Mouse (Mus musculus) CH12.LX (cell line): ENCODE data around the gene Fhdc1. TPM values are rescaled to one million over a fixed set of nuclear protein-coding genes. Genes with fewer than 3 reads are reported as not detected.

Source experiments
- DNase-seq: peaks from one replicate; pipeline ENCODE4 v3.0.0-alpha.2; 2013; ENCODE audit errors: extremely low read depth
- H3K27ac ChIP-seq: 2 replicates; pipeline ENCODE4 v1.5.1; 2012; ENCODE audit warnings: low read depth, mild to moderate bottlenecking, control low read depth, moderate library complexity; ENCODE audit not compliant: insufficient read depth
- H3K27me3 ChIP-seq: replicated peaks from 2 replicates; pipeline ENCODE3; 2012; ENCODE audit warnings: inconsistent platforms
- H3K36me3 ChIP-seq, 2 experiments: replicated peaks in 1 of 2; 2 replicates each; pipeline versions ENCODE3 to v1.6.1; 2012; ENCODE audit warnings: inconsistent platforms in 1 of 2, low read length in 1 of 2, mild to moderate bottlenecking in 1 of 2, mixed read lengths in 1 of 2, moderate library complexity in 1 of 2; ENCODE audit not compliant: control insufficient read depth in 1 of 2, insufficient read depth in 1 of 2
- H3K4me1 ChIP-seq, 2 experiments: 2 replicates each; pipeline ENCODE4 v1.6.1; 2012; ENCODE audit warnings: inconsistent platforms in 1 of 2, moderate library complexity in 1 of 2; ENCODE audit not compliant: insufficient read depth in 2 of 2, control insufficient read depth in 1 of 2
- H3K4me2 ChIP-seq: 2 replicates; pipeline ENCODE4 v1.6.1; 2012; ENCODE audit warnings: low read depth, mild to moderate bottlenecking, control low read depth; ENCODE audit not compliant: poor library complexity, insufficient read depth, severe bottlenecking
- H3K4me3 ChIP-seq, 3 experiments: fragments of 150-350 bp in 1 of 3; sonication (generic) in 1 of 3; replicated peaks in 1 of 3; 2 replicates each; pipeline versions ENCODE3 to v1.5.1; 2011 to 2012; ENCODE audit warnings: low read depth in 2 of 3, low read length in 2 of 3, mild to moderate bottlenecking in 2 of 3, moderate library complexity in 2 of 3, control low read depth in 1 of 3, improper control_type of control experiment in 1 of 3, inconsistent platforms in 1 of 3, mixed read lengths in 1 of 3; ENCODE audit not compliant: poor library complexity in 1 of 3
- H3K79me2 ChIP-seq: replicated peaks from 2 replicates; pipeline ENCODE4 v1.6.1; 2012; ENCODE audit warnings: mild to moderate bottlenecking, moderate library complexity; ENCODE audit not compliant: control insufficient read depth, poor library complexity, insufficient read depth, severe bottlenecking; ENCODE audit errors: extremely low read depth
- H3K9ac ChIP-seq: 2 replicates; pipeline ENCODE4 v1.6.1; 2012; ENCODE audit warnings: low read depth, mild to moderate bottlenecking, control low read depth, moderate library complexity; ENCODE audit not compliant: insufficient read depth
- H3K9me3 ChIP-seq: replicated peaks from 2 replicates; pipeline ENCODE3; 2012; ENCODE audit warnings: low read length, inconsistent platforms, mixed read lengths
- CTCF ChIP-seq, 2 experiments: IDR thresholded peaks in 1 of 2; conservative IDR thresholded peaks in 1 of 2; 2 replicates each; pipeline ENCODE4 v1.5.1; 2011 to 2012; ENCODE audit warnings: low read depth in 2 of 2, low read length in 2 of 2, improper control_type of control experiment in 1 of 2, inconsistent platforms in 1 of 2, mild to moderate bottlenecking in 1 of 2, moderate library complexity in 1 of 2
- ELF1 ChIP-seq: IDR thresholded peaks from 2 replicates; pipeline ENCODE4 v1.6.1; 2014; ENCODE audit warnings: low read depth, mild to moderate bottlenecking, inconsistent platforms, low read length, improper control_type of control experiment
- ETS1 ChIP-seq: conservative IDR thresholded peaks from 2 replicates; pipeline ENCODE4 v1.6.1; 2012; ENCODE audit warnings: low read depth, mild to moderate bottlenecking, inconsistent platforms, low read length, improper control_type of control experiment, moderate library complexity
- HCFC1 ChIP-seq: IDR thresholded peaks from 2 replicates; pipeline ENCODE4 v1.6.1; 2012; ENCODE audit warnings: low read depth, mild to moderate bottlenecking, inconsistent platforms, low read length, improper control_type of control experiment
- IRF4 ChIP-seq: IDR thresholded peaks from 2 replicates; pipeline ENCODE4 v1.6.1; 2014; ENCODE audit warnings: low read depth, mild to moderate bottlenecking, inconsistent platforms, low read length, improper control_type of control experiment
- KAT2A ChIP-seq: IDR thresholded peaks from 2 replicates; pipeline ENCODE4 v1.6.1; 2012; ENCODE audit warnings: low read length, improper control_type of control experiment, inconsistent platforms; ENCODE audit not compliant: insufficient replicate concordance
- MAFK ChIP-seq: IDR thresholded peaks from 2 replicates; pipeline ENCODE4 v1.6.1; 2011; ENCODE audit warnings: low read length, improper control_type of control experiment; ENCODE audit not compliant: insufficient replicate concordance
- MAX ChIP-seq: IDR thresholded peaks from 2 replicates; pipeline ENCODE4 v1.6.1; 2011; ENCODE audit warnings: low read length, improper control_type of control experiment
- MEF2A ChIP-seq: IDR thresholded peaks from 2 replicates; pipeline ENCODE4 v1.6.1; 2014; ENCODE audit warnings: low read depth, mild to moderate bottlenecking, inconsistent platforms, low read length, improper control_type of control experiment, borderline replicate concordance
- PAX5 ChIP-seq: IDR thresholded peaks from 2 replicates; pipeline ENCODE4 v1.6.1; 2012; ENCODE audit warnings: low read length, inconsistent platforms, mixed read lengths
- POLR2A ChIP-seq: IDR thresholded peaks from 2 replicates; pipeline ENCODE4 v1.6.1; 2011; ENCODE audit warnings: low read depth, mild to moderate bottlenecking, improper control_type of control experiment, low read length
- RAD21 ChIP-seq: IDR thresholded peaks from 2 replicates; pipeline ENCODE4 v1.6.1; 2011; ENCODE audit warnings: low read depth, mild to moderate bottlenecking, low read length, improper control_type of control experiment, moderate library complexity
- SIN3A ChIP-seq: IDR thresholded peaks from 2 replicates; pipeline ENCODE4 v1.6.1; 2012; ENCODE audit warnings: low read length, improper control_type of control experiment, inconsistent platforms
- TBP ChIP-seq: conservative IDR thresholded peaks from 2 replicates; pipeline ENCODE4 v1.6.1; 2011; ENCODE audit warnings: low read depth, low read length, improper control_type of control experiment
- ZMIZ1 ChIP-seq: IDR thresholded peaks from 2 replicates; pipeline ENCODE4 v1.6.1; 2012; ENCODE audit warnings: low read depth, mild to moderate bottlenecking, inconsistent platforms, low read length, improper control_type of control experiment
- ZNF384 ChIP-seq: IDR thresholded peaks from 2 replicates; pipeline ENCODE4 v1.6.1; 2012; ENCODE audit warnings: low read depth, low read length, improper control_type of control experiment, inconsistent platforms
- dilution Hi-C: fragments of 300-500 bp; cut with MboI; formaldehyde crosslinking; loops from 2 replicates; pipeline ENCODE4 v1.14.3; 2020; ENCODE audit warnings: low sequenced_read_pairs; ENCODE audit not compliant: extremely low pct_unique_long_range_greater_than_20kb, extremely low pct_ligation_motif_present
- in situ Hi-C: fragments of 300-500 bp; cut with MboI; formaldehyde crosslinking; loops from 3 replicates; pipeline ENCODE4 v1.14.3; 2019; ENCODE audit warnings: low sequenced_read_pairs, low pct_ligation_motif_present, low pct_unique_long_range_greater_than_20kb, mixed read lengths
- polyA plus RNA-seq: library from polyadenylated mRNA; unstranded; fragments of >175 nt; gene quantifications from 2 replicates; pipeline ENCODE4 v1.2.1, GENCODE M21; 2012; ENCODE audit warnings: low read depth; ENCODE audit not compliant: insufficient read length
- total RNA-seq, 2 experiments: library from RNA; depleted of rRNA; stranded (reverse); fragments of 300-350 nt in 1 of 2; fragments of >200 nt in 1 of 2; gene quantifications; 2 replicates each; pipeline ENCODE4 v1.2.3; 2012 to 2014

Gene Fhdc1
- total and polyA plus RNA-seq, 3 experiments, result 0.08 TPM; not detected in 2

DNA sequence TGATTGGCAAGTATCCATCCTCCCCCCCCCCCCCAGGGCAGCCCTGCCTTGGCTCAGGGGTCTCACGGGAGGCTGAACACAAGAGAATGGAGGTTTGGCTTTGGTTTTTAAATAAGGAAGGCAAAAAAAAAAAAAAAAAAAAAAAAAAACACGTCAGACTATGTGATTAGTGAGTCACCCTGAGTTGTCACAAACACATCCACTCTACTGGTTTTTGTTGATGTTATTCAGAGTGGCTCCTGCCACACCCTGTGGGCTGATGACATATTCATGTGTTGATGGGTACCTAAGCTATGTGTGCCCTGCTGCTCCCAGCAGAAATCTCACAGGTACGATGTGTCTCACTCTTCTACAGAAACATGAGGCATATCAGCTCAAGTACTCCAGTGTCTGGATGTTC, 29.6 kb downstream of the Fhdc1 start:
- no peaks in the 10 kb centered on the region for H3K27me3 ChIP-seq
- H3K36me3 ChIP-seq, result no peaks in the 10 kb centered on the region
- DNase-seq, result no peak
- no peak overlapping the region for H3K27ac ChIP-seq
- dilution Hi-C loops, result no loop called here
- no peak overlapping the region for H3K4me3 ChIP-seq
- TF ChIP-seq ZNF384 (0 out of 2 replicates have a peak, but pooled peaks have one; percentile 13), POLR2A (no peak)
- H3K9ac ChIP-seq, result no peak overlapping the region
- no peaks in the 10 kb centered on the region for H3K79me2 ChIP-seq
- no peak overlapping the region for H3K4me2 ChIP-seq
- H3K4me1 ChIP-seq, result no peaks in the 10 kb centered on the region
- no peaks in the 10 kb centered on the region for H3K9me3 ChIP-seq
- in situ Hi-C loops, result no loop called here

DNA sequence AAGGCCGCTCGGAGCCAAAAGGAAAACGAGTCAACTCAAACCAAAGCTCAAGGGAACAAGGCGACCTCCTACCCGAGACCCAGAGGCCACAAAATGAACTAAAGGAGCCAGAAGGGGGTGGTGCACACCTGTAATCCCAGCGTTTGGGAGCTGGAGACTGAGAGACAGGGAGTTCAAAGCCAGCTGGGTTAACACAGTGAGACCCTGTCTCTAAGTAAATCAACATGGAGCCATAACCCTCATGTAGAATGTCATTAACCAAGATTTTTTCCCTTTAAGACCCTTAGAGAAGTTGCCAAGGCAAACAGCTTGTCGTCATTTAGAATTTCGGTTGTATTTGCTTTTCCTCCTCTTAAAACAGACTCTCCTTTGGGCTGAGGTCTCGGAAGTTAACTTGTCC, 31.2 kb downstream of the Fhdc1 start:
- no peaks in the 10 kb centered on the region for H3K36me3 ChIP-seq
- H3K4me2 ChIP-seq, result no peak overlapping the region
- dilution Hi-C loops (no loop called here), in situ Hi-C loops (no loop called here)
- H3K27me3 ChIP-seq, result no peaks in the 10 kb centered on the region
- H3K4me3 ChIP-seq, result no peak overlapping the region
- no peaks in the 10 kb centered on the region for H3K9me3 ChIP-seq
- H3K27ac ChIP-seq, result no peak overlapping the region
- TF ChIP-seq HCFC1 (no peak), KAT2A (no peak), ZMIZ1 (no peak), RAD21 (no peak), PAX5 (no peak), ELF1 (no peak), TBP (no peak), MEF2A (no peak), SIN3A (no peak), MAFK (no peak), ETS1 (no peak), CTCF (conservative IDR thresholded peaks at IDR 0.05 in 1 of 2, IDR thresholded peaks at IDR 0.05 in 1 of 2; ENCODE audit: low read depth in 2 of 2, low read length in 2 of 2) (no peak)
- no peak for DNase-seq
- no peaks in the 10 kb centered on the region for H3K4me1 ChIP-seq
- no peak overlapping the region for H3K9ac ChIP-seq
- no peaks in the 10 kb centered on the region for H3K79me2 ChIP-seq

DNA sequence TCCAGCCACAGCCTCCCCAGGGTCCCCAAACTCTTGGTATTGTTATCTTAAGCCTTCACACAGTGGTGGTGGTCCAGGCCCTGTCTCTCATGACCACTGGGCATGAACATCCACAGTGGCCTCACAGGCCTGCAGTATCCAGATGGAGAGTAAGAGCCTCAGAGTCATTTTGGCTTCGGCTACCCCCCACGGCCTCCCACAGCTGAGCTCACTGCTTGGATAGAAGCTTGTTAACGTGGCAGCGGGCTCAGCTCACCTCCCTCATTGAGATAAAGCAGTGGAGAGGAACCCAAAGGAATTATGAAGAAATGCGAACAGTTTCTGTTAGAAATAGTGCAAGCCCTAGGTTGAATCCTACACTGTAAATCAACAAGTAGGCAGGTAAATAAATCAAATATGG, 32.4 kb downstream of the Fhdc1 start:
- Histone ChIP-seq H3K9ac (no peak overlapping the region), H3K9me3 (no peaks in the 10 kb centered on the region), H3K27me3 (no peaks in the 10 kb centered on the region), H3K4me2 (no peak overlapping the region), H3K79me2 (no peaks in the 10 kb centered on the region), H3K4me3 (no peak overlapping the region), H3K4me1 (no peaks in the 10 kb centered on the region), H3K27ac (no peak overlapping the region), H3K36me3 (no peaks in the 10 kb centered on the region)
- TF ChIP-seq RAD21, result no peak
- TF ChIP-seq IRF4, result no peak
- TF ChIP-seq ZMIZ1, result no peak
- no peak for TF ChIP-seq MAX
- no peak for DNase-seq
- in situ Hi-C loops, result no loop called here
- dilution Hi-C loops, result no loop called here
